Mouse (Mus musculus) kidney, embryonic 14.5 days (tissue): ENCODE results near the gene Chst8. TPM values are rescaled to one million over a fixed set of nuclear protein-coding genes. Genes with fewer than 3 reads are reported as not detected.

ENCODE experiments used
- ATAC-seq: fragments of 200-750 bp; cut with Nextera tagmentation; 2 replicates; pipeline ENCODE4 v1.8.0; 2017; ENCODE audit warnings: moderate number of reproducible peaks, mild to moderate bottlenecking, moderate TSS enrichment, moderate library complexity; ENCODE audit not compliant: low FRiP score, low TSS enrichment
- H3K27ac ChIP-seq: fragments of 300-500 bp; sonication (generic); 2 replicates; pipeline ENCODE4 v1.5.1; 2014; ENCODE audit warnings: low read depth, mild to moderate bottlenecking, low read length, moderate library complexity, mixed read lengths
- H3K27me3 ChIP-seq: fragments of 300-500 bp; sonication (generic); 2 replicates; pipeline ENCODE4 v1.6.1; 2014; ENCODE audit warnings: mild to moderate bottlenecking, low read length; ENCODE audit not compliant: control insufficient read depth, insufficient read depth
- H3K36me3 ChIP-seq: fragments of 300-500 bp; sonication (generic); 2 replicates; pipeline ENCODE4 v1.6.1; 2014; ENCODE audit warnings: low read length, mixed read lengths; ENCODE audit not compliant: control insufficient read depth, insufficient read depth
- H3K4me1 ChIP-seq: fragments of 300-500 bp; sonication (generic); 2 replicates; pipeline ENCODE4 v1.6.1; 2014; ENCODE audit warnings: low read length, mixed read lengths; ENCODE audit not compliant: control insufficient read depth, insufficient read depth
- H3K4me2 ChIP-seq: fragments of 300-500 bp; sonication (generic); replicated peaks from 2 replicates; pipeline ENCODE4 v1.6.1; 2014; ENCODE audit warnings: low read depth, mild to moderate bottlenecking, low read length
- H3K4me3 ChIP-seq: fragments of 300-500 bp; sonication (generic); 2 replicates; pipeline ENCODE4 v1.5.1; 2014; ENCODE audit warnings: mild to moderate bottlenecking, low read length
- H3K9ac ChIP-seq: fragments of 300-500 bp; sonication (generic); 2 replicates; pipeline ENCODE4 v1.6.1; 2014; ENCODE audit warnings: low read depth, mild to moderate bottlenecking, low read length, moderate library complexity
- H3K9me3 ChIP-seq: fragments of 300-500 bp; sonication (generic); 2 replicates; pipeline ENCODE4 v1.6.1; 2016; ENCODE audit warnings: low read length; ENCODE audit not compliant: control insufficient read depth
- WGBS: fragments of 180-500 bp; shearing (Covaris S2); extraction: QIAGEN DNeasy Blood & Tissue Kit; methylation state at CpG from one replicate; pipeline ENCODE4 v1.1.7; 2014; 5-methylcytosine and 5-hydroxymethylcytosine counted together
- polyA plus RNA-seq: library from polyadenylated mRNA; unstranded; fragments of >200 nt; fragmentation: Nextera tagmentation; extraction: Ambion mirVana; gene quantifications from 2 replicates; pipeline ENCODE4 v1.2.1, GENCODE M21; 2014

Chst8 gene
- polyA plus RNA-seq, 1 experiment from 2014 or later: 8.7 TPM

- Histone ChIP-seq H3K9ac (no peak overlapping the region), H3K4me2 (no peak overlapping the region), H3K27ac (no peak overlapping the region; the same call in 1 of the 2 replicates), H3K4me1 (no peaks in the 10 kb centered on the region), H3K4me3 (no peak overlapping the region), H3K27me3 (no peaks in the 10 kb centered on the region), H3K36me3 (peaks cover 91% of the 10 kb centered on the region), H3K9me3 (no peaks in the 10 kb centered on the region)
- WGBS: 61% methylated on average over 6 of the region's 6 CpGs
- ATAC-seq: no peak
These were observed 169.2 kb downstream of the Chst8 start for GRCm38 (mm10) chr7:34643329-34643728.

GRCm38 (mm10) chr7:34641968-34642367 lies 170.5 kb downstream of the Chst8 start:
- Histone ChIP-seq H3K4me3 (no peak overlapping the region), H3K9ac (no peak overlapping the region), H3K4me2 (no peak overlapping the region), H3K9me3 (no peaks in the 10 kb centered on the region), H3K4me1 (no peaks in the 10 kb centered on the region), H3K27ac (no peak overlapping the region), H3K27me3 (no peaks in the 10 kb centered on the region), H3K36me3 (peaks cover 78% of the 10 kb centered on the region)
- 89% methylated on average over 13 of the region's 13 CpGs for WGBS
- ATAC-seq: no peak

- peaks cover 60% of the 10 kb centered on the region for H3K36me3 ChIP-seq
- 85% methylated on average over 11 of the region's 11 CpGs for WGBS
- H3K4me2 ChIP-seq: no peak overlapping the region
- no peak overlapping the region for H3K27ac ChIP-seq
- H3K9ac ChIP-seq: no peak overlapping the region
- ATAC-seq: no peak
- H3K27me3 ChIP-seq: no peaks in the 10 kb centered on the region
- no peaks in the 10 kb centered on the region for H3K9me3 ChIP-seq
- no peak overlapping the region for H3K4me3 ChIP-seq
- H3K4me1 ChIP-seq: no peaks in the 10 kb centered on the region
These were observed 172.7 kb downstream of the Chst8 start for GRCm38 (mm10) chr7:34639798-34640197.

GRCm38 (mm10) chr7:34636661-34637060 lies 175.8 kb downstream of the Chst8 start:
- Histone ChIP-seq H3K9ac (no peak overlapping the region), H3K27ac (no peak overlapping the region), H3K36me3 (peaks cover 31% of the 10 kb centered on the region), H3K27me3 (no peaks in the 10 kb centered on the region), H3K4me3 (no peak overlapping the region), H3K9me3 (no peaks in the 10 kb centered on the region), H3K4me1 (no peaks in the 10 kb centered on the region), H3K4me2 (no peak overlapping the region)
- 85% methylated on average over 4 of the region's 4 CpGs for WGBS
- no peak for ATAC-seq

GRCm38 (mm10) chr7:34632966-34633742 lies 179.4 kb downstream of the Chst8 start:
- no peaks in the 10 kb centered on the region for H3K27me3 ChIP-seq
- no peak overlapping the region for H3K4me2 ChIP-seq
- no peak overlapping the region for H3K9ac ChIP-seq
- H3K36me3 ChIP-seq: no peaks in the 10 kb centered on the region
- H3K4me3 ChIP-seq: no peak overlapping the region
- H3K27ac ChIP-seq: no peak overlapping the region
- H3K4me1 ChIP-seq: peaks cover 6% of the 10 kb centered on the region
- WGBS: 87% methylated on average over 10 of the region's 10 CpGs
- ATAC-seq: no peak
- H3K9me3 ChIP-seq: no peaks in the 10 kb centered on the region

- Histone ChIP-seq H3K4me3 (peak overlapping the region; percentile 38), H3K27me3 (no peaks in the 10 kb centered on the region), H3K27ac (peak overlapping the region; percentile 90), H3K36me3 (no peaks in the 10 kb centered on the region), H3K9ac (peak overlapping the region; percentile 60), H3K4me1 (peaks cover 6% of the 10 kb centered on the region), H3K9me3 (no peaks in the 10 kb centered on the region), H3K4me2 (peak overlapping the region; percentile 70)
- under 1% methylated on average over 31 of the region's 34 CpGs for WGBS
- peak; percentile 89 for ATAC-seq
These were observed 182.1 kb downstream of the Chst8 start for GRCm38 (mm10) chr7:34630211-34631085.

GRCm38 (mm10) chr7:34629702-34630210 lies 182.8 kb downstream of the Chst8 start:
- ATAC-seq: 0 out of 2 replicates have a peak, but pooled peaks have one; percentile 8
- peak overlapping the region; percentile 38 for H3K4me3 ChIP-seq
- H3K4me2 ChIP-seq: peak overlapping the region; percentile 70
- H3K9ac ChIP-seq: peak overlapping the region; percentile 60
- 29% methylated on average over 8 of the region's 8 CpGs for WGBS
- no peaks in the 10 kb centered on the region for H3K9me3 ChIP-seq
- peak overlapping the region; percentile 90 for H3K27ac ChIP-seq
- peaks cover 6% of the 10 kb centered on the region for H3K4me1 ChIP-seq
- H3K27me3 ChIP-seq: no peaks in the 10 kb centered on the region
- H3K36me3 ChIP-seq: no peaks in the 10 kb centered on the region
